Mouse (Mus musculus) retina, adult 2 months (tissue): ENCODE measurements around the gene Megf11.

Source experiments
- DNase-seq: peaks from one replicate; pipeline ENCODE4 v3.0.0-alpha.2; 2012; ENCODE audit warnings: low read depth, low spot score

Megf11 gene

GRCm38 (mm10) chr9:64557846-64558530, 172.6 kb downstream of the Megf11 start:
- DNase-seq, result no peak

GRCm38 (mm10) chr9:64564315-64564767, 178.9 kb downstream of the Megf11 start:
- no peak for DNase-seq

- DNase-seq, result no peak
These were observed 180.5 kb downstream of the Megf11 start for GRCm38 (mm10) chr9:64565915-64566314.

- DNase-seq, result no peak
These were observed 180.9 kb downstream of the Megf11 start for GRCm38 (mm10) chr9:64566376-64566775.

- no peak for DNase-seq
These were observed 182.1 kb downstream of the Megf11 start for GRCm38 (mm10) chr9:64567482-64567881.

GRCm38 (mm10) chr9:64568467-64569260, 183.2 kb downstream of the Megf11 start:
- DNase-seq, result no peak

GRCm38 (mm10) chr9:64570448-64570847, 185.0 kb downstream of the Megf11 start:
- no peak for DNase-seq

- DNase-seq, result no peak
These were observed 185.7 kb downstream of the Megf11 start for GRCm38 (mm10) chr9:64571091-64571490.

- no peak for DNase-seq
These were observed 187.3 kb downstream of the Megf11 start for GRCm38 (mm10) chr9:64572629-64573190.

GRCm38 (mm10) chr9:64575658-64576057, 190.2 kb downstream of the Megf11 start:
- DNase-seq, result no peak

GRCm38 (mm10) chr9:64576143-64576878, 190.9 kb downstream of the Megf11 start:
- DNase-seq, result no peak

- no peak for DNase-seq
These were observed 191.7 kb downstream of the Megf11 start for GRCm38 (mm10) chr9:64577156-64577555.

- DNase-seq, result no peak
These were observed 192.6 kb downstream of the Megf11 start for GRCm38 (mm10) chr9:64578014-64578413.

GRCm38 (mm10) chr9:64579306-64579705, 193.9 kb downstream of the Megf11 start:
- no peak for DNase-seq

GRCm38 (mm10) chr9:64586292-64586691, 200.9 kb downstream of the Megf11 start:
- DNase-seq, result no peak

- no peak for DNase-seq
These were observed 202.6 kb downstream of the Megf11 start for GRCm38 (mm10) chr9:64587991-64588390.

- no peak for DNase-seq
These were observed 205.2 kb downstream of the Megf11 start for GRCm38 (mm10) chr9:64590634-64591041.

- DNase-seq, result no peak
These were observed 206.0 kb downstream of the Megf11 start for GRCm38 (mm10) chr9:64591436-64591835.

GRCm38 (mm10) chr9:64594442-64594841, 209.0 kb downstream of the Megf11 start:
- DNase-seq, result no peak

- DNase-seq, result no peak
These were observed 213.0 kb downstream of the Megf11 start for GRCm38 (mm10) chr9:64598427-64598826.

GRCm38 (mm10) chr9:64600731-64601130, 215.3 kb downstream of the Megf11 start:
- no peak for DNase-seq

GRCm38 (mm10) chr9:64602895-64603294, 217.5 kb downstream of the Megf11 start:
- no peak for DNase-seq
